Mouse (Mus musculus) ES-Bruce4 (cell line): ENCODE data around the gene Fanci. TPM values are rescaled to one million over a fixed set of nuclear protein-coding genes. Genes with fewer than 3 reads are reported as not detected.

ENCODE experiments used
- H3K27ac ChIP-seq: 2 replicates; pipeline ENCODE4 v1.5.1; 2012; ENCODE audit warnings: low read length, inconsistent platforms; ENCODE audit not compliant: insufficient read depth
- H3K27me3 ChIP-seq: 2 replicates; pipeline ENCODE4 v1.6.1; 2012; ENCODE audit warnings: mild to moderate bottlenecking, low read length, inconsistent platforms; ENCODE audit not compliant: control insufficient read depth, poor library complexity, insufficient read depth, severe bottlenecking
- H3K36me3 ChIP-seq: 2 replicates; pipeline ENCODE4 v1.6.1; 2012; ENCODE audit warnings: inconsistent platforms, mild to moderate bottlenecking, low read length, moderate library complexity; ENCODE audit not compliant: control insufficient read depth, poor library complexity, insufficient read depth, severe bottlenecking
- H3K4me1 ChIP-seq: one replicate; pipeline ENCODE4 v1.8.1; 2011; ENCODE audit warnings: low read length; ENCODE audit not compliant: control insufficient read depth, insufficient read depth
- H3K4me3 ChIP-seq: 2 replicates; pipeline ENCODE4 v1.5.1; 2011; ENCODE audit warnings: low read depth, mild to moderate bottlenecking, low read length
- H3K9ac ChIP-seq: 2 replicates; pipeline ENCODE4 v1.6.1; 2012; ENCODE audit warnings: low read depth, mild to moderate bottlenecking, inconsistent platforms; ENCODE audit not compliant: poor library complexity, severe bottlenecking
- H3K9me3 ChIP-seq: replicated peaks from 2 replicates; pipeline ENCODE4 v1.6.1; 2012; ENCODE audit warnings: mild to moderate bottlenecking, low read length, inconsistent platforms; ENCODE audit not compliant: control insufficient read depth, poor library complexity, insufficient read depth, severe bottlenecking
- CTCF ChIP-seq: IDR thresholded peaks from one replicate; pipeline ENCODE4 v1.8.1; 2011; ENCODE audit warnings: low read depth, low read length
- EP300 ChIP-seq: IDR thresholded peaks from 2 replicates; pipeline ENCODE4 v1.6.1; 2011; ENCODE audit warnings: low read depth, low read length; ENCODE audit not compliant: insufficient read depth
- POLR2A ChIP-seq: IDR thresholded peaks from one replicate; pipeline ENCODE4 v1.8.1; 2011; ENCODE audit warnings: low read length; ENCODE audit not compliant: insufficient read depth
- polyA plus RNA-seq: library from polyadenylated mRNA; stranded (reverse); fragments of >200 nt; gene quantifications from 2 replicates; pipeline ENCODE4 v1.2.4, GENCODE M21; 2011; ENCODE audit warnings: low read depth; ENCODE audit not compliant: missing spikeins, insufficient read depth, insufficient read length

Gene Fanci
- polyA plus RNA-seq, 1 experiment = 45.2 TPM

GRCm38 (mm10) chr7:79363370-79364043 is 28.2 kb upstream of the Fanci start:
- H3K4me1 ChIP-seq = peaks cover 6% of the 10 kb centered on the region
- no peak overlapping the region for H3K9ac ChIP-seq
- H3K27me3 ChIP-seq = no peaks in the 10 kb centered on the region
- no peaks in the 10 kb centered on the region for H3K36me3 ChIP-seq
- H3K9me3 ChIP-seq = no peaks in the 10 kb centered on the region
- H3K4me3 ChIP-seq = no peak overlapping the region
- TF ChIP-seq POLR2A (no peak), CTCF (no peak), EP300 (no peak)
- H3K27ac ChIP-seq = no peak overlapping the region

GRCm38 (mm10) chr7:79368664-79369063 is 23.1 kb upstream of the Fanci start:
- no peaks in the 10 kb centered on the region for H3K9me3 ChIP-seq
- no peak overlapping the region for H3K9ac ChIP-seq
- TF ChIP-seq EP300 = no peak
- no peak for TF ChIP-seq POLR2A
- TF ChIP-seq CTCF = no peak
- H3K27me3 ChIP-seq = no peaks in the 10 kb centered on the region
- H3K27ac ChIP-seq = no peak overlapping the region
- peaks cover 6% of the 10 kb centered on the region for H3K4me1 ChIP-seq
- no peak overlapping the region for H3K4me3 ChIP-seq
- H3K36me3 ChIP-seq = no peaks in the 10 kb centered on the region

GRCm38 (mm10) chr7:79369416-79369815 is 22.3 kb upstream of the Fanci start:
- no peak overlapping the region for H3K9ac ChIP-seq
- H3K27me3 ChIP-seq = no peaks in the 10 kb centered on the region
- TF ChIP-seq EP300 (no peak), CTCF (no peak), POLR2A (no peak)
- no peak overlapping the region for H3K27ac ChIP-seq
- no peak overlapping the region for H3K4me3 ChIP-seq
- no peaks in the 10 kb centered on the region for H3K9me3 ChIP-seq
- H3K36me3 ChIP-seq = no peaks in the 10 kb centered on the region
- H3K4me1 ChIP-seq = peaks cover 6% of the 10 kb centered on the region

GRCm38 (mm10) chr7:79371321-79371879 is 20.3 kb upstream of the Fanci start:
- Histone ChIP-seq H3K27me3 (no peaks in the 10 kb centered on the region), H3K27ac (no peak overlapping the region), H3K4me1 (peaks cover 4% of the 10 kb centered on the region), H3K36me3 (no peaks in the 10 kb centered on the region), H3K9ac (no peak overlapping the region), H3K4me3 (no peak overlapping the region), H3K9me3 (no peaks in the 10 kb centered on the region)
- peak; percentile 99 for TF ChIP-seq CTCF
- TF ChIP-seq POLR2A = no peak
- peak; percentile 51; the same call in 1 of the 2 replicates for TF ChIP-seq EP300

GRCm38 (mm10) chr7:79374017-79374416 is 17.7 kb upstream of the Fanci start:
- Histone ChIP-seq H3K9ac (no peak overlapping the region), H3K36me3 (no peaks in the 10 kb centered on the region), H3K9me3 (no peaks in the 10 kb centered on the region), H3K4me3 (no peak overlapping the region), H3K4me1 (peaks cover 4% of the 10 kb centered on the region), H3K27ac (no peak overlapping the region), H3K27me3 (no peaks in the 10 kb centered on the region)
- TF ChIP-seq POLR2A = no peak
- TF ChIP-seq CTCF = no peak
- no peak for TF ChIP-seq EP300

GRCm38 (mm10) chr7:79375594-79375993 is 16.1 kb upstream of the Fanci start:
- no peak overlapping the region for H3K27ac ChIP-seq
- no peak overlapping the region; the same call in 1 of the 2 replicates for H3K9ac ChIP-seq
- H3K4me3 ChIP-seq = peak overlapping the region; percentile 21
- peaks cover 4% of the 10 kb centered on the region for H3K4me1 ChIP-seq
- H3K27me3 ChIP-seq = no peaks in the 10 kb centered on the region
- H3K36me3 ChIP-seq = no peaks in the 10 kb centered on the region
- no peak for TF ChIP-seq POLR2A
- no peak for TF ChIP-seq CTCF
- TF ChIP-seq EP300 = no peak
- no peaks in the 10 kb centered on the region for H3K9me3 ChIP-seq
